In the genomic region with DNA sequence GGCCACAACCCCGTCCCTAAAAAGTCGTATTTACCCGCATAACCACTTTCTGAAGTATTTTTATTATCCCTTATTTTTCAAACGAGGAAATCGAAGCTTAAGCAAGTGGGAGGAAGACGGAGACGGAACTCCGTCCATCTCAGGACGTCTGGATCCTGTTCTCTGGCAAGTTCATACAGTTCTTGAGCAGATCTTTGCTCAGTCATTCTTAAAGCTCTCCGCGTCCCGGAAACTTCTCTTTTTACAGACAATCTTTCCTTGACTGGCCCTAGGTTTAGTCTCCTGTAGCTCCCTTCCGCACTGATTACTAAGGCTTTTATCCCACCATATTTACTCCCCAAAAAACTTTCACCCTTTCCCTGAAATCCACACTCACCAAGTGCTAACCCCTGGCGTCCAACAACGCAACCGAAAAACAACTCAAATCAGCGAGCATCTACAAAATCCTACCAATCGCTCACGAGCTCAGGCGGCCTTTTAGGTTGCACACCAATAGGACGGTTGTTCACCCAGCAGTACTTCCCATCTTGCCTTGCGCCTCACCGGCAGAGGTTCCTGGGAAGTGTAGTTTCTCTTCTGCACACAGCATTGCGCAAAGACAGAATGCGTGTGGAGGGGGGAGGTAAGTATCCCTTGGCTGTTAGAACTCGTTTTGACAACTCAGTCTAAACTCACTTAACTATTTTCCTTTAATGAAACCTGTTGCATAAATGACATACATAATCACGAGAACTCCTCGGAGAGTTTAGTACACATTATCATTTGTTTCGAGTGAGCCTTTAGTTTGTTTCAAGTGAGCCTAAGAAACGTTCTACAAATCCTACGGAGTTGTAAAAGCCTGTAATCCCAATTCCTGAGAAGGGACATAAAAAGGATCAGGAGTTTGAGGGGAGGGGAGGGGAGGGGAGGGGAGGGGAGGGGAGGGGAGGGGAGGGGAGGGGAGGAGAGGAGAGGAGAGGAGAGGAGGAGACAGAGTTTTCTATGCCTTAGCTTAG, we compare ENCODE assay signal across 8 mouse cellular contexts. TPM values are rescaled to one million over a fixed set of nuclear protein-coding genes. Genes with fewer than 3 reads are reported as not detected.
DNase-seq lines count a peak whose midpoint lies in the region; ATAC-seq lines count a peak whose summit lies in the region.

No protein-coding gene starts in this region.

- ATAC-seq in hindbrain, embryonic 15.5 days (ENCODE audit: low FRiP score, low read depth) = peak; percentile 98

- H3K9me3 ChIP-seq in hindbrain, embryonic 15.5 days = no peaks in the 10 kb centered on the region

- WGBS in hindbrain, embryonic 15.5 days = 1% methylated on average over 31 of the region's 31 CpGs

- H3K4me2 ChIP-seq in hindbrain, embryonic 15.5 days = peak overlapping the region; percentile 75

- H3K27me3 ChIP-seq in hindbrain, embryonic 15.5 days = no peaks in the 10 kb centered on the region

- H3K9ac ChIP-seq in hindbrain, embryonic 15.5 days = peak overlapping the region; percentile 28

- peak overlapping the region; percentile 52 for H3K4me3 ChIP-seq in hindbrain, embryonic 15.5 days

- no peaks in the 10 kb centered on the region for H3K36me3 ChIP-seq in hindbrain, embryonic 15.5 days

- H3K4me1 ChIP-seq in hindbrain, embryonic 15.5 days (replicated peaks) = peaks cover 9% of the 10 kb centered on the region

- H3K27ac ChIP-seq in hindbrain, embryonic 15.5 days (replicated peaks) = peak overlapping the region; percentile 41; the same call in 1 of the 2 replicates

- DNase-seq in T-cell, adult 2 months (ENCODE audit: low spot score) = peak; percentile 87
- DNase-seq in cerebellum, postnatal 36 days = peak; percentile 78 to 84
- peak; percentile 85 to 90 for DNase-seq in frontal cortex, postnatal 36 days (ENCODE audit: low spot score in 2 of 2)
- peak; percentile 79 for DNase-seq in left cerebral cortex, adult 11 months (ENCODE audit: low spot score)
- peak; percentile 87 to 90 for DNase-seq in lung, postnatal 4 days
- DNase-seq in retina, postnatal 7 days (ENCODE audit: low read depth, low spot score) = peak; percentile 72
- peak; percentile 44 for DNase-seq in urinary bladder, adult 2 months (ENCODE audit: low spot score)

RNA-seq across cellular contexts. Expression of a gene that starts 6.7 kb away (rescaled TPM):
- polyA plus RNA-seq in hindbrain, embryonic 15.5 days (2015; fragmentation: Nextera tagmentation; extraction: Ambion mirVana) = 29.8 and 32.6 TPM in 2 replicates
- 12.4 and 13.9 TPM in 2 replicates for polyA plus RNA-seq in urinary bladder, adult 2 months (2012; rRNA removed)

RNA-seq across cellular contexts. Expression of a gene that starts 6.9 kb away (rescaled TPM):
- 11.0 and 11.5 TPM in 2 replicates for polyA plus RNA-seq in hindbrain, embryonic 15.5 days (2015; fragmentation: Nextera tagmentation; extraction: Ambion mirVana)
- polyA plus RNA-seq in urinary bladder, adult 2 months (2012; rRNA removed) = 9.8 and 10.1 TPM in 2 replicates

Comparison
In these comparisons a context has a peak if more than half of its experiments do, and no peak if none do; other contexts are left out.
1. Peak in every context shown above with its lines: DNase-seq, ATAC-seq, H3K4me3 ChIP-seq and H3K27ac ChIP-seq.